Mouse (Mus musculus) lung, embryonic 14.5 days (tissue): ENCODE measurements at regions not wholly inside any gene's neighbourhood (a gene's known extent, or its start where the extent isn't known, plus 50 kb on each side); places are given as distances from the start of the nearest gene placed in this dataset.
A peak's percentile ranks its signal among the peaks of the same experiment; 100 is the strongest.

Experiments used
- ATAC-seq: fragments of 200-750 bp; cut with Nextera tagmentation; 2 replicates; pipeline ENCODE4 v1.8.0; 2017; ENCODE audit warnings: mild to moderate bottlenecking, moderate TSS enrichment, moderate library complexity; ENCODE audit not compliant: insufficient read depth
- DNase-seq: peaks from one replicate; pipeline ENCODE4 v3.0.0-alpha.2; 2015
- H3K27ac ChIP-seq: fragments of 300-500 bp; sonication (generic); 2 replicates; pipeline ENCODE4 v1.5.1; 2014; ENCODE audit warnings: low read depth, mild to moderate bottlenecking, moderate library complexity
- H3K27me3 ChIP-seq: fragments of 300-500 bp; sonication (generic); 2 replicates; pipeline ENCODE4 v1.6.1; 2014; ENCODE audit warnings: low read length, control low read depth; ENCODE audit not compliant: insufficient read depth
- H3K36me3 ChIP-seq: fragments of 300-500 bp; sonication (generic); 2 replicates; pipeline ENCODE4 v1.6.1; 2014; ENCODE audit warnings: control low read depth; ENCODE audit not compliant: insufficient read depth
- H3K4me1 ChIP-seq: fragments of 300-500 bp; sonication (generic); 2 replicates; pipeline ENCODE4 v1.6.1; 2014; ENCODE audit warnings: antibody characterized with exemption, control low read depth; ENCODE audit not compliant: insufficient read depth
- H3K4me2 ChIP-seq: fragments of 300-500 bp; sonication (generic); 2 replicates; pipeline ENCODE4 v1.6.1; 2014; ENCODE audit warnings: mild to moderate bottlenecking
- H3K4me3 ChIP-seq: fragments of 300-500 bp; sonication (generic); 2 replicates; pipeline ENCODE4 v1.5.1; 2014; ENCODE audit warnings: low read depth, low read length
- H3K9ac ChIP-seq: fragments of 300-500 bp; sonication (generic); 2 replicates; pipeline ENCODE4 v1.6.1; 2014
- H3K9me3 ChIP-seq: fragments of 300-500 bp; sonication (generic); 2 replicates; pipeline ENCODE4 v1.6.1; 2016; ENCODE audit warnings: low read depth, low read length, control low read depth
- CTCF ChIP-seq: IDR thresholded peaks from 2 replicates; pipeline ENCODE4 v1.5.1; 2016; ENCODE audit warnings: antibody characterized with exemption, low read depth
- WGBS: fragments of 180-500 bp; shearing (Covaris S2); extraction: QIAGEN DNeasy Blood & Tissue Kit; methylation state at CpG from one replicate; pipeline ENCODE4 v1.1.7; 2014; 5-methylcytosine and 5-hydroxymethylcytosine counted together

- no peak overlapping the region for H3K4me2 ChIP-seq
- H3K9me3 ChIP-seq, result no peaks in the 10 kb centered on the region
- no peak overlapping the region for H3K9ac ChIP-seq
- no peak for DNase-seq
- no peak for ATAC-seq
- no peaks in the 10 kb centered on the region for H3K36me3 ChIP-seq
- no peak overlapping the region for H3K27ac ChIP-seq
- WGBS, result 85% methylated on average over 4 of the region's 4 CpGs
- no peak for TF ChIP-seq CTCF
- H3K4me3 ChIP-seq, result no peak overlapping the region
- H3K27me3 ChIP-seq, result no peaks in the 10 kb centered on the region
- H3K4me1 ChIP-seq, result no peaks in the 10 kb centered on the region
Measured at GRCm38 (mm10) chr1:64322197-64322596, 200.1 kb upstream of the Klf7 start.

- 64% methylated on average over 3 of the region's 3 CpGs for WGBS
- no peaks in the 10 kb centered on the region for H3K27me3 ChIP-seq
- H3K9me3 ChIP-seq, result no peaks in the 10 kb centered on the region
- no peak overlapping the region for H3K4me3 ChIP-seq
- no peak for TF ChIP-seq CTCF
- H3K36me3 ChIP-seq, result no peaks in the 10 kb centered on the region
- H3K27ac ChIP-seq, result no peak overlapping the region
- no peak overlapping the region for H3K4me2 ChIP-seq
- no peaks in the 10 kb centered on the region for H3K4me1 ChIP-seq
- ATAC-seq, result no peak
- H3K9ac ChIP-seq, result no peak overlapping the region
- no peak for DNase-seq
Measured at GRCm38 (mm10) chr1:64319155-64319582, 197.1 kb upstream of the Klf7 start.

- Histone ChIP-seq H3K27me3 (no peaks in the 10 kb centered on the region), H3K4me3 (no peak overlapping the region), H3K9ac (no peak overlapping the region), H3K4me2 (no peak overlapping the region), H3K4me1 (no peaks in the 10 kb centered on the region), H3K9me3 (no peaks in the 10 kb centered on the region), H3K27ac (no peak overlapping the region), H3K36me3 (no peaks in the 10 kb centered on the region)
- no peak for TF ChIP-seq CTCF
- ATAC-seq (no peak), DNase-seq (no peak)
- WGBS, result 77% methylated on average over 8 of the region's 8 CpGs
Measured at GRCm38 (mm10) chr1:64318440-64319154, 196.5 kb upstream of the Klf7 start.

- Histone ChIP-seq H3K9ac (no peak overlapping the region), H3K9me3 (no peaks in the 10 kb centered on the region), H3K36me3 (no peaks in the 10 kb centered on the region), H3K27me3 (no peaks in the 10 kb centered on the region), H3K4me1 (no peaks in the 10 kb centered on the region), H3K4me2 (no peak overlapping the region), H3K4me3 (no peak overlapping the region), H3K27ac (no peak overlapping the region)
- 51% methylated on average over 5 of the region's 5 CpGs for WGBS
- DNase-seq (no peak), ATAC-seq (no peak)
- no peak for TF ChIP-seq CTCF
Measured at GRCm38 (mm10) chr1:64317032-64317636, 195.1 kb upstream of the Klf7 start.

GRCm38 (mm10) chr1:64311371-64311770 is 189.3 kb upstream of the Klf7 start:
- Histone ChIP-seq H3K9me3 (no peaks in the 10 kb centered on the region), H3K27ac (no peak overlapping the region), H3K4me3 (no peak overlapping the region), H3K4me2 (no peak overlapping the region), H3K36me3 (no peaks in the 10 kb centered on the region), H3K4me1 (peaks cover 4% of the 10 kb centered on the region; the same call in 1 of the 2 replicates), H3K9ac (no peak overlapping the region), H3K27me3 (no peaks in the 10 kb centered on the region)
- no peak for DNase-seq
- ATAC-seq, result no peak
- 21% methylated on average over 3 of the region's 3 CpGs for WGBS
- TF ChIP-seq CTCF, result no peak

- DNase-seq (no peak), ATAC-seq (no peak)
- 83% methylated on average over 15 of the region's 15 CpGs for WGBS
Measured at GRCm38 (mm10) chr1:64308560-64308959, 186.5 kb upstream of the Klf7 start.

GRCm38 (mm10) chr1:64308088-64308487 is 186.0 kb upstream of the Klf7 start:
- TF ChIP-seq CTCF, result no peak
- H3K4me1 ChIP-seq, result peaks cover 4% of the 10 kb centered on the region; the same call in 1 of the 2 replicates
- DNase-seq (peak; percentile 74), ATAC-seq (no peak)
- no peak overlapping the region; the same call in 1 of the 2 replicates for H3K27ac ChIP-seq
- H3K27me3 ChIP-seq, result no peaks in the 10 kb centered on the region
- no peak overlapping the region for H3K4me3 ChIP-seq
- H3K36me3 ChIP-seq, result no peaks in the 10 kb centered on the region
- no peak overlapping the region for H3K9ac ChIP-seq
- H3K4me2 ChIP-seq, result no peak overlapping the region
- no peaks in the 10 kb centered on the region for H3K9me3 ChIP-seq
- WGBS, result 39% methylated on average over 10 of the region's 10 CpGs

More at GRCm38 (mm10) chr1:64308560-64308959, 186.5 kb upstream of the Klf7 start:
- Histone ChIP-seq H3K27me3 (no peaks in the 10 kb centered on the region), H3K27ac (no peak overlapping the region), H3K36me3 (no peaks in the 10 kb centered on the region), H3K4me2 (no peak overlapping the region), H3K4me3 (no peak overlapping the region), H3K9ac (no peak overlapping the region), H3K9me3 (no peaks in the 10 kb centered on the region), H3K4me1 (peaks cover 4% of the 10 kb centered on the region; the same call in 1 of the 2 replicates)
- TF ChIP-seq CTCF, result no peak
